In genomic region chr2:167765072-167765800, GRCm38 (mm10) we compare ENCODE assay signal across 8 mouse cellular contexts.
DNase-seq lines count a peak whose midpoint lies in the region; ATAC-seq and TF ChIP-seq lines count a peak whose summit lies in the region.

No protein-coding gene starts in this region.

- peaks cover 0 to 3% of the 10 kb centered on the region in 2 experiments; a peak in 2 of 4 replicates for H3K36me3 ChIP-seq in MEL (ENCODE audit: control insufficient read depth in 1 of 2, insufficient read depth in 2 of 2, low read length in 2 of 2)
- no peaks in the 10 kb centered on the region for H3K36me3 ChIP-seq in forebrain, embryonic 13.5 days (ENCODE audit: poor library complexity, severe bottlenecking)
- H3K36me3 ChIP-seq in heart, embryonic 16.5 days (ENCODE audit: control insufficient read depth, insufficient read depth) = no peaks in the 10 kb centered on the region
- H3K36me3 ChIP-seq in liver, embryonic 16.5 days (ENCODE audit: control insufficient read depth, insufficient read depth) = no peaks in the 10 kb centered on the region
- no peaks in the 10 kb centered on the region for H3K36me3 ChIP-seq in neural tube, embryonic 15.5 days

- no peak overlapping the region for H3K4me3 ChIP-seq in MEL (ENCODE audit: control insufficient read depth in 1 of 2, insufficient read depth in 1 of 2, low read depth in 2 of 2, low read length in 2 of 2)
- H3K4me3 ChIP-seq in forebrain, embryonic 13.5 days = no peak overlapping the region
- no peak overlapping the region for H3K4me3 ChIP-seq in heart, embryonic 16.5 days (ENCODE audit: low read length)
- no peak overlapping the region for H3K4me3 ChIP-seq in liver, embryonic 16.5 days (ENCODE audit: low read depth, low read length)
- H3K4me3 ChIP-seq in neural tube, embryonic 15.5 days (replicated peaks) = no peak overlapping the region

- TF ChIP-seq EP300 in MEL (IDR thresholded peaks at IDR 0.05; ENCODE audit: low read depth in 1 of 2, low read length in 2 of 2) = no peak

- H3K4me2 ChIP-seq in forebrain, embryonic 13.5 days = no peak overlapping the region
- no peak overlapping the region for H3K4me2 ChIP-seq in heart, embryonic 16.5 days (ENCODE audit: low read depth, low read length)
- H3K4me2 ChIP-seq in liver, embryonic 16.5 days (ENCODE audit: low read depth, low read length) = peak overlapping the region; percentile 34
- H3K4me2 ChIP-seq in neural tube, embryonic 15.5 days = no peak overlapping the region

- H3K79me2 ChIP-seq in MEL (ENCODE audit: control insufficient read depth, insufficient read depth, low read length, poor library complexity) = no peaks in the 10 kb centered on the region

- no peaks in the 10 kb centered on the region for H3K9me3 ChIP-seq in MEL (replicated peaks; ENCODE audit: insufficient read depth, low read length)
- no peaks in the 10 kb centered on the region for H3K9me3 ChIP-seq in forebrain, embryonic 13.5 days (replicated peaks)
- no peaks in the 10 kb centered on the region for H3K9me3 ChIP-seq in heart, embryonic 16.5 days (replicated peaks; ENCODE audit: control insufficient read depth, low read length)
- H3K9me3 ChIP-seq in liver, embryonic 16.5 days (replicated peaks; ENCODE audit: control insufficient read depth, low read length) = no peaks in the 10 kb centered on the region
- no peaks in the 10 kb centered on the region for H3K9me3 ChIP-seq in neural tube, embryonic 15.5 days (replicated peaks)

- peak overlapping the region; percentile 33; the same call in 1 of the 2 replicates for H3K9ac ChIP-seq in MEL (ENCODE audit: control insufficient read depth, low read depth, low read length, poor library complexity, severe bottlenecking)
- H3K9ac ChIP-seq in forebrain, embryonic 13.5 days = no peak overlapping the region
- H3K9ac ChIP-seq in heart, embryonic 16.5 days (ENCODE audit: low read length) = peak overlapping the region; percentile 3; the same call in 1 of the 2 replicates
- H3K9ac ChIP-seq in liver, embryonic 16.5 days (ENCODE audit: low read depth, low read length) = peak overlapping the region; percentile 34
- H3K9ac ChIP-seq in neural tube, embryonic 15.5 days (replicated peaks) = no peak overlapping the region

- WGBS in forebrain, embryonic 13.5 days = 55% methylated on average over 22 of the region's 22 CpGs
- WGBS in heart, embryonic 16.5 days = 44% methylated on average over 22 of the region's 22 CpGs
- WGBS in liver, embryonic 16.5 days (ENCODE audit: insufficient replicate concordance) = 32% methylated on average over 22 of the region's 22 CpGs
- 46% methylated on average over 22 of the region's 22 CpGs for WGBS in neural tube, embryonic 15.5 days

- no peak for TF ChIP-seq CTCF in MEL (IDR thresholded peaks at IDR 0.05 in 2 of 3, conservative IDR thresholded peaks at IDR 0.05 in 1 of 3; ENCODE audit: control insufficient read depth in 1 of 3, insufficient read depth in 1 of 3, low read depth in 2 of 3, low read length in 3 of 3, poor library complexity in 1 of 3, severe bottlenecking in 1 of 3)

- ATAC-seq in forebrain, embryonic 13.5 days = peak; percentile 72
- ATAC-seq in heart, embryonic 16.5 days (replicated peaks; ENCODE audit: extremely low read depth, insufficient read depth, low FRiP score) = peak; percentile 58
- peak; percentile 81 for ATAC-seq in liver, embryonic 16.5 days (ENCODE audit: low read depth)
- peak; percentile 66 for ATAC-seq in neural tube, embryonic 15.5 days (ENCODE audit: low FRiP score)

- no peak for TF ChIP-seq RAD21 in MEL (IDR thresholded peaks at IDR 0.05; ENCODE audit: low read depth, low read length)

- peaks cover 0 to 10% of the 10 kb centered on the region in 2 experiments; a peak in 1 of 4 replicates for H3K4me1 ChIP-seq in MEL (ENCODE audit: control insufficient read depth in 1 of 2, insufficient read depth in 2 of 2, low read length in 2 of 2)
- peaks cover 18% of the 10 kb centered on the region; the same call in 1 of the 2 replicates for H3K4me1 ChIP-seq in forebrain, embryonic 13.5 days
- peaks cover 10% of the 10 kb centered on the region for H3K4me1 ChIP-seq in heart, embryonic 16.5 days (ENCODE audit: control insufficient read depth, insufficient read depth, low read length)
- peaks cover 20% of the 10 kb centered on the region for H3K4me1 ChIP-seq in liver, embryonic 16.5 days (ENCODE audit: control insufficient read depth, low read depth, low read length)
- peaks cover 17% of the 10 kb centered on the region for H3K4me1 ChIP-seq in neural tube, embryonic 15.5 days

- DNase-seq in MEL (ENCODE audit: low read depth, low spot score) = peak; percentile 29
- peak; percentile 62 for DNase-seq in c-Kit-positive CD71-positive TER-119-negative erythroid progenitor cells, embryonic 14.5 days (ENCODE audit: low read depth)
- DNase-seq in kidney, postnatal 4 days = peak; percentile 95 to 96
- DNase-seq in yolk sac, embryonic 10.5 days (ENCODE audit: low spot score) = peak; percentile 97

- TF ChIP-seq POLR2A in MEL (IDR thresholded peaks at IDR 0.05; ENCODE audit: control insufficient read depth in 1 of 2, insufficient read depth in 1 of 2, low read depth in 1 of 2, low read length in 2 of 2, poor library complexity in 1 of 2) = no peak

- no peaks in the 10 kb centered on the region for H3K27me3 ChIP-seq in MEL (ENCODE audit: control insufficient read depth in 1 of 2, insufficient read depth in 2 of 2, low read length in 2 of 2)
- no peaks in the 10 kb centered on the region for H3K27me3 ChIP-seq in forebrain, embryonic 13.5 days
- no peaks in the 10 kb centered on the region for H3K27me3 ChIP-seq in heart, embryonic 16.5 days (ENCODE audit: control insufficient read depth, insufficient read depth, low read length)
- H3K27me3 ChIP-seq in liver, embryonic 16.5 days (ENCODE audit: control insufficient read depth, insufficient read depth, low read depth, low read length) = no peaks in the 10 kb centered on the region
- H3K27me3 ChIP-seq in neural tube, embryonic 15.5 days (replicated peaks) = no peaks in the 10 kb centered on the region

- 0 out of 2 replicates have a peak overlapping the region, but pooled peaks have one; percentile 17 for H3K27ac ChIP-seq in MEL (ENCODE audit: control insufficient read depth, low read depth, low read length)
- no peak overlapping the region for H3K27ac ChIP-seq in forebrain, embryonic 13.5 days
- peak overlapping the region; percentile 10 for H3K27ac ChIP-seq in heart, embryonic 16.5 days (ENCODE audit: low read length)
- H3K27ac ChIP-seq in liver, embryonic 16.5 days (ENCODE audit: low read length) = peak overlapping the region; percentile 65
- H3K27ac ChIP-seq in neural tube, embryonic 15.5 days (replicated peaks) = no peak overlapping the region

TF ChIP-seq in MEL, 35 proteins besides CTCF, POLR2A, EP300 and RAD21:
- TF ChIP-seq USF1 (IDR thresholded peaks at IDR 0.05; ENCODE audit: low read depth, low read length) = no peak
- no peak for TF ChIP-seq MYB (IDR thresholded peaks at IDR 0.05; ENCODE audit: low read depth, low read length)
- no peak for TF ChIP-seq RCOR1 (IDR thresholded peaks at IDR 0.05; ENCODE audit: low read depth, low read length)
- no peak for TF ChIP-seq TCF12 (IDR thresholded peaks at IDR 0.05; ENCODE audit: low read depth, low read length)
- no peak for TF ChIP-seq MXI1 (IDR thresholded peaks at IDR 0.05; ENCODE audit: low read depth, low read length)
- TF ChIP-seq MEF2A (IDR thresholded peaks at IDR 0.05; ENCODE audit: extremely low read depth, insufficient replicate concordance, low read depth, low read length, poor library complexity, severe bottlenecking) = no peak
- no peak for TF ChIP-seq BHLHE40 (IDR thresholded peaks at IDR 0.05; ENCODE audit: borderline replicate concordance, low read depth, low read length)
- TF ChIP-seq GABPA (IDR thresholded peaks at IDR 0.05; ENCODE audit: low read depth, low read length) = no peak
- TF ChIP-seq ZKSCAN1 (IDR thresholded peaks at IDR 0.05; ENCODE audit: low read depth, low read length) = no peak
- TF ChIP-seq SMC3 (IDR thresholded peaks at IDR 0.05; ENCODE audit: low read depth, low read length) = no peak
- no peak for TF ChIP-seq NRF1 (IDR thresholded peaks at IDR 0.05; ENCODE audit: insufficient read depth, low read depth, low read length, poor library complexity, severe bottlenecking)
- no peak for TF ChIP-seq MAFK (IDR thresholded peaks at IDR 0.05; ENCODE audit: borderline replicate concordance, low read depth, low read length)
- TF ChIP-seq TAL1 (IDR thresholded peaks at IDR 0.05; ENCODE audit: low read length) = no peak
- TF ChIP-seq CHD1 (IDR thresholded peaks at IDR 0.05; ENCODE audit: low read depth, low read length) = no peak
- no peak for TF ChIP-seq USF2 (IDR thresholded peaks at IDR 0.05; ENCODE audit: borderline replicate concordance in 1 of 2, insufficient read depth in 1 of 2, low read depth in 1 of 2, low read length in 2 of 2)
- TF ChIP-seq UBTF (IDR thresholded peaks at IDR 0.05; ENCODE audit: borderline replicate concordance, insufficient read depth, low read depth, low read length) = no peak

Comparison
In these comparisons a context has a peak if more than half of its experiments do, and no peak if none do; other contexts are left out.
1. DNase-seq: peak in every context shown above with its lines; median percentile 97 in yolk sac, embryonic 10.5 days; 96 in kidney, postnatal 4 days; 62 in c-Kit-positive CD71-positive TER-119-negative erythroid progenitor cells, embryonic 14.5 days; 29 in MEL.
2. H3K27ac ChIP-seq: peak in MEL (single experiment), heart, embryonic 16.5 days (single experiment) and liver, embryonic 16.5 days (single experiment); none in forebrain, embryonic 13.5 days (single experiment) and neural tube, embryonic 15.5 days (single experiment).
3. H3K9ac ChIP-seq: peak in MEL (single experiment), heart, embryonic 16.5 days (single experiment) and liver, embryonic 16.5 days (single experiment); none in forebrain, embryonic 13.5 days (single experiment) and neural tube, embryonic 15.5 days (single experiment).
4. Peak in every context shown above with its lines, with median percentiles within 50 percentile points of each other: ATAC-seq.